Mouse (Mus musculus): ENCODE results near the gene B2m. TPM values are rescaled to one million over a fixed set of nuclear protein-coding genes. Genes with fewer than 3 reads are reported as not detected.
A peak's percentile ranks its signal among the peaks of the same experiment; 100 is the strongest.

Gene B2m
- total RNA-seq, 2 experiments from 2014 or later = 632 to 981 TPM

GRCm38 (mm10) chr2:122191849-122192248 lies 44.4 kb downstream of the B2m start:
- DNase-seq = no peak

- no peak for DNase-seq
Observed at GRCm38 (mm10) chr2:122194509-122194929, 47.0 kb downstream of the B2m start.

- DNase-seq = peak; percentile 10 to 11
Observed at GRCm38 (mm10) chr2:122201501-122201900, 54.0 kb downstream of the B2m start.

Other genes starting within 250 kb of the B2m start
- 10 to 100 TPM; 26.4 to 29.4 TPM for gene Ctdspl2, start 191.7 kb upstream of the B2m start, total RNA-seq (2021)
- gene Mageb3, start 191.6 kb upstream of the B2m start, total RNA-seq (2021) = not detected
- 10 to 100 TPM; 20.6 to 22.3 TPM for gene Eif3j1, start 119.1 kb upstream of the B2m start, total RNA-seq (2021)
- gene Spg11, start 29.3 kb upstream of the B2m start, total RNA-seq (2021) = 10 to 100 TPM; 18.4 to 20.5 TPM
- gene Trim69, start 13.0 kb downstream of the B2m start, total RNA-seq (2021) = under 1 TPM; 0.16 to 0.17 TPM
- not detected for gene Patl2, start 38.5 kb downstream of the B2m start, total RNA-seq (2021)
- not detected for gene Terb2, start 38.6 kb downstream of the B2m start, total RNA-seq (2021)
- 10 to 100 TPM; 75.8 to 96.2 TPM for gene Sord, start 87.1 kb downstream of the B2m start, total RNA-seq (2021)
- gene Duox2, start 150.8 kb downstream of the B2m start, total RNA-seq (2021) = under 1 TPM in 1 of 2 experiments, not detected in 1; 0.13 TPM
- not detected for gene Duoxa2, start 151.2 kb downstream of the B2m start, total RNA-seq (2021)
- not detected for gene Duoxa1, start 166.0 kb downstream of the B2m start, total RNA-seq (2021)
- gene Duox1, start 168.0 kb downstream of the B2m start, total RNA-seq (2021) = under 1 TPM; 0.10 to 0.13 TPM
- 1 to 10 TPM; 9.3 to 9.4 TPM for gene Shf, start 221.5 kb downstream of the B2m start, total RNA-seq (2021)

Data from adrenal gland, postnatal 36 days (tissue).